23 mouse cellular contexts compared by ENCODE assay signal in genomic region chr9:111015658-111016057, GRCm38 (mm10). TPM values are rescaled to one million over a fixed set of nuclear protein-coding genes. Genes with fewer than 3 reads are reported as not detected.
DNase-seq lines count a peak whose midpoint lies in the region; ATAC-seq and TF ChIP-seq lines count a peak whose summit lies in the region.
"Had no signal": no experiment of that assay in that cellular context is flagged by ENCODE, and none has a peak within 500 bp of the region (broad histone marks: within the 10 kb centered on the region; RNA-seq: fewer than 3 reads in every experiment).

No protein-coding gene starts in this region.

- no peak for ATAC-seq in lung, embryonic 14.5 days (ENCODE audit: insufficient read depth)
- ATAC-seq: activated CD4-positive, CD25-positive, alpha-beta regulatory T cell, adult 4 months; forebrain, embryonic 13.5 days; hindbrain, postnatal 0 days; midbrain, embryonic 16.5 days had no signal

- TF ChIP-seq EP300 in heart, adult 2 months (IDR thresholded peaks at IDR 0.05; ENCODE audit: insufficient read depth, low read depth, low read length) = no peak
- no peak for TF ChIP-seq EP300 in MEL (IDR thresholded peaks at IDR 0.05; ENCODE audit: low read depth in 1 of 2, low read length in 2 of 2)

- intact Hi-C loops in heart, adult 2 months (cut with DNase I) = no loop called here

- H3K27ac ChIP-seq in heart, adult 2 months = no peak overlapping the region
- H3K27ac ChIP-seq in lung, embryonic 14.5 days (ENCODE audit: low read depth) = no peak overlapping the region
- H3K27ac ChIP-seq in MEL (ENCODE audit: control insufficient read depth, low read depth, low read length) = no peak overlapping the region
- H3K27ac ChIP-seq: forebrain, embryonic 13.5 days; heart, embryonic 13.5 days; hindbrain, postnatal 0 days; kidney, embryonic 15.5 days; limb, embryonic 15.5 days; lung, embryonic 15.5 days; stomach, embryonic 15.5 days had no signal

- no peaks in the 10 kb centered on the region for H3K36me3 ChIP-seq in heart, adult 2 months (ENCODE audit: control insufficient read depth, insufficient read depth, low read length)
- no peaks in the 10 kb centered on the region for H3K36me3 ChIP-seq in lung, embryonic 14.5 days (ENCODE audit: insufficient read depth)
- no peaks in the 10 kb centered on the region for H3K36me3 ChIP-seq in MEL (ENCODE audit: control insufficient read depth in 1 of 2, insufficient read depth in 2 of 2, low read length in 2 of 2)
- H3K36me3 ChIP-seq: heart, embryonic 13.5 days; kidney, embryonic 15.5 days; limb, embryonic 15.5 days; lung, embryonic 15.5 days; stomach, embryonic 15.5 days had no signal

- no peaks in the 10 kb centered on the region for H3K27me3 ChIP-seq in heart, adult 2 months (ENCODE audit: control insufficient read depth, insufficient read depth, low read length)
- no peaks in the 10 kb centered on the region for H3K27me3 ChIP-seq in lung, embryonic 14.5 days (ENCODE audit: insufficient read depth, low read length)
- H3K27me3 ChIP-seq in MEL (ENCODE audit: control insufficient read depth in 1 of 2, insufficient read depth in 2 of 2, low read length in 2 of 2) = no peaks in the 10 kb centered on the region
- H3K27me3 ChIP-seq: forebrain, embryonic 13.5 days; heart, embryonic 13.5 days; kidney, embryonic 15.5 days; limb, embryonic 15.5 days; lung, embryonic 15.5 days; stomach, embryonic 15.5 days had no signal

- no peak overlapping the region for H3K4me2 ChIP-seq in lung, embryonic 14.5 days
- H3K4me2 ChIP-seq: forebrain, embryonic 13.5 days; heart, embryonic 13.5 days; kidney, embryonic 15.5 days; limb, embryonic 15.5 days; lung, embryonic 15.5 days; stomach, embryonic 15.5 days had no signal

- peaks cover 7% of the 10 kb centered on the region for H3K4me1 ChIP-seq in heart, adult 2 months (ENCODE audit: control insufficient read depth, insufficient read depth, low read length)
- no peaks in the 10 kb centered on the region for H3K4me1 ChIP-seq in lung, embryonic 14.5 days (ENCODE audit: insufficient read depth)
- H3K4me1 ChIP-seq in MEL (ENCODE audit: control insufficient read depth in 1 of 2, insufficient read depth in 2 of 2, low read length in 2 of 2) = no peaks in the 10 kb centered on the region
- H3K4me1 ChIP-seq: forebrain, embryonic 13.5 days; limb, embryonic 15.5 days; lung, embryonic 15.5 days; stomach, embryonic 15.5 days had no signal

- no peak; the same call in 1 of the 2 replicates for TF ChIP-seq RAD21 in MEL (IDR thresholded peaks at IDR 0.05; ENCODE audit: low read depth, low read length)

- H3K9me3 ChIP-seq in lung, embryonic 14.5 days (ENCODE audit: low read depth, low read length) = no peaks in the 10 kb centered on the region
- no peaks in the 10 kb centered on the region for H3K9me3 ChIP-seq in MEL (replicated peaks; ENCODE audit: insufficient read depth, low read length)
- H3K9me3 ChIP-seq: forebrain, embryonic 13.5 days; heart, embryonic 13.5 days; kidney, embryonic 15.5 days; limb, embryonic 15.5 days; lung, embryonic 15.5 days; megakaryocyte, embryonic 14.5 days; stomach, embryonic 15.5 days had no signal

- no peak for TF ChIP-seq POLR2A in heart, adult 2 months (IDR thresholded peaks at IDR 0.05; ENCODE audit: insufficient read depth, low read depth, low read length)
- no peak for TF ChIP-seq POLR2A in MEL (IDR thresholded peaks at IDR 0.05; ENCODE audit: control insufficient read depth in 1 of 2, insufficient read depth in 1 of 2, low read depth in 1 of 2, low read length in 2 of 2, poor library complexity in 1 of 2)

- no peaks in the 10 kb centered on the region for H3K79me2 ChIP-seq in heart, adult 2 months (replicated peaks; ENCODE audit: control insufficient read depth, insufficient read depth, low read length)
- no peaks in the 10 kb centered on the region for H3K79me2 ChIP-seq in MEL (ENCODE audit: control insufficient read depth, insufficient read depth, low read length, poor library complexity)

- no peak for DNase-seq in heart, adult 2 months
- DNase-seq in heart, adult 18-20 months = no peak
- DNase-seq in lung, embryonic 14.5 days = no peak
- no peak for DNase-seq in lung, postnatal 36 days
- peak; percentile 31 for DNase-seq in MEL (ENCODE audit: low read depth, low spot score)
- peak; percentile 17 for DNase-seq in retina, embryonic 14.5 days (ENCODE audit: low spot score)
- DNase-seq in kidney, postnatal 14 days = no peak
- no peak for DNase-seq in left cerebral cortex, adult 18-20 months (ENCODE audit: low spot score in 2 of 2)
- DNase-seq: adrenal gland, postnatal 36 days; cerebellum, postnatal 10 days; heart, postnatal 36 days; layer of hippocampus, adult 9-11 months had no signal

- peak; percentile 27 for TF ChIP-seq CTCF in heart, adult 2 months (IDR thresholded peaks at IDR 0.05)
- peak; percentile 23; the same call in 1 of the 2 replicates for TF ChIP-seq CTCF in lung, embryonic 14.5 days (IDR thresholded peaks at IDR 0.05; ENCODE audit: low read depth)
- peak; percentile 25 to 39 (median 26); a peak in 5 of 6 replicates for TF ChIP-seq CTCF in MEL (IDR thresholded peaks at IDR 0.05 in 2 of 3, conservative IDR thresholded peaks at IDR 0.05 in 1 of 3; ENCODE audit: control insufficient read depth in 1 of 3, insufficient read depth in 1 of 3, low read depth in 2 of 3, low read length in 3 of 3, poor library complexity in 1 of 3, severe bottlenecking in 1 of 3)

- 86% methylated on average over 4 of the region's 4 CpGs for WGBS in heart, adult 2 months
- WGBS in lung, embryonic 14.5 days = 80% methylated on average over 4 of the region's 4 CpGs

- H3K4me3 ChIP-seq in heart, adult 2 months = no peak overlapping the region
- H3K4me3 ChIP-seq in lung, embryonic 14.5 days (ENCODE audit: low read depth, low read length) = no peak overlapping the region
- no peak overlapping the region for H3K4me3 ChIP-seq in MEL (ENCODE audit: control insufficient read depth in 1 of 2, insufficient read depth in 1 of 2, low read depth in 2 of 2, low read length in 2 of 2)
- H3K4me3 ChIP-seq: forebrain, embryonic 13.5 days; heart, embryonic 13.5 days; kidney, embryonic 15.5 days; limb, embryonic 15.5 days; lung, embryonic 15.5 days; stomach, embryonic 15.5 days had no signal

- H3K9ac ChIP-seq in heart, adult 2 months (ENCODE audit: low read depth, low read length) = no peak overlapping the region
- H3K9ac ChIP-seq in lung, embryonic 14.5 days = no peak overlapping the region
- no peak overlapping the region for H3K9ac ChIP-seq in MEL (ENCODE audit: control insufficient read depth, low read depth, low read length, poor library complexity, severe bottlenecking)
- H3K9ac ChIP-seq: forebrain, embryonic 13.5 days; heart, embryonic 13.5 days; kidney, embryonic 15.5 days; limb, embryonic 15.5 days; lung, embryonic 15.5 days; stomach, embryonic 15.5 days had no signal

TF ChIP-seq in MEL, 35 proteins besides CTCF, POLR2A, EP300 and RAD21:
- TF ChIP-seq MYB (IDR thresholded peaks at IDR 0.05; ENCODE audit: low read depth, low read length) = no peak
- no peak for TF ChIP-seq BHLHE40 (IDR thresholded peaks at IDR 0.05; ENCODE audit: borderline replicate concordance, low read depth, low read length)
- TF ChIP-seq RCOR1 (IDR thresholded peaks at IDR 0.05; ENCODE audit: low read depth, low read length) = no peak
- no peak for TF ChIP-seq MAX (IDR thresholded peaks at IDR 0.05; ENCODE audit: low read length)
- TF ChIP-seq ELF1 (IDR thresholded peaks at IDR 0.05; ENCODE audit: low read depth, low read length) = peak; percentile 25; the same call in 1 of the 2 replicates

RNA-seq across cellular contexts. Expression of gene Ltf, which starts 3.4 kb away (rescaled TPM):
- total RNA-seq in heart, adult 2 months (2021) = not detected
- 0.32 and 20.1 TPM in 2 replicates for polyA plus RNA-seq in heart, adult 2 months (2012; rRNA removed)
- 1 to 10 TPM in 1 of 2 experiments, under 1 TPM in 1; 0.10 to 9.8 TPM for total RNA-seq in heart, adult 18-20 months (2021)
- polyA plus RNA-seq in lung, embryonic 14.5 days (2014; fragmentation: Nextera tagmentation; extraction: Ambion mirVana) = 0.17 and 2.5 TPM in 2 replicates
- total RNA-seq in MEL (2012; rRNA removed) = not detected in 2 replicates
- polyA plus RNA-seq in MEL (2012; ENCODE audit: insufficient read depth in 1 of 2, insufficient read length in 2 of 2, low read depth in 1 of 2, low replicate concordance in 2 of 2, missing spikeins in 1 of 2) = under 1 TPM in 1 of 2 experiments, not detected in 1; 0.11 TPM
- total RNA-seq in left cerebral cortex, adult 18-20 months (2021) = under 1 TPM in 1 of 2 experiments, not detected in 1; 0.72 TPM
- total RNA-seq: left cerebral cortex, postnatal 25 days had no signal
- polyA plus RNA-seq: activated CD4-positive, CD25-positive, alpha-beta regulatory T cell, adult 4 months; forebrain, embryonic 13.5 days had no signal

RNA-seq across cellular contexts. Expression of gene Rtp3, which starts 25.3 kb away (rescaled TPM):
- 1 to 10 TPM; 3.5 to 3.8 TPM for total RNA-seq in heart, adult 2 months (2021)
- 7.9 and 12.4 TPM in 2 replicates for polyA plus RNA-seq in heart, adult 2 months (2012; rRNA removed)
- 1 to 10 TPM; 2.9 to 3.8 TPM for total RNA-seq in heart, adult 18-20 months (2021)
- 0.15 and 0.41 TPM in 2 replicates for polyA plus RNA-seq in lung, embryonic 14.5 days (2014; fragmentation: Nextera tagmentation; extraction: Ambion mirVana)
- total RNA-seq in MEL (2012; rRNA removed) = not detected in 2 replicates
- not detected for polyA plus RNA-seq in MEL (2012; ENCODE audit: insufficient read depth in 1 of 2, insufficient read length in 2 of 2, low read depth in 1 of 2, low replicate concordance in 2 of 2, missing spikeins in 1 of 2)
- under 1 TPM; 0.37 to 0.79 TPM for total RNA-seq in left cerebral cortex, adult 18-20 months (2021)
- polyA plus RNA-seq: activated CD4-positive, CD25-positive, alpha-beta regulatory T cell, adult 4 months; forebrain, embryonic 13.5 days; hindbrain, postnatal 0 days; limb, embryonic 15.5 days had no signal

RNA-seq across cellular contexts. Expression of gene Ccrl2, which starts 41.7 kb away (rescaled TPM):
- total RNA-seq in heart, adult 2 months (2021) = 10 to 100 TPM in 1 of 2 experiments, 1 to 10 TPM in 1; 7.5 to 16.3 TPM
- polyA plus RNA-seq in heart, adult 2 months (2012; rRNA removed) = 16.0 and 20.1 TPM in 2 replicates
- total RNA-seq in heart, adult 18-20 months (2021) = 1 to 10 TPM; 6.3 to 9.1 TPM
- 2.1 and 2.9 TPM in 2 replicates for polyA plus RNA-seq in lung, embryonic 14.5 days (2014; fragmentation: Nextera tagmentation; extraction: Ambion mirVana)
- 0.19 and 0.23 TPM in 2 replicates for total RNA-seq in MEL (2012; rRNA removed)
- under 1 TPM in 1 of 2 experiments, not detected in 1; 0.75 TPM for polyA plus RNA-seq in MEL (2012; ENCODE audit: insufficient read depth in 1 of 2, insufficient read length in 2 of 2, low read depth in 1 of 2, low replicate concordance in 2 of 2, missing spikeins in 1 of 2)
- total RNA-seq in left cerebral cortex, adult 18-20 months (2021) = 1 to 10 TPM in 1 of 2 experiments, under 1 TPM in 1; 0.82 to 1.2 TPM

Comparison
In these comparisons a context has a peak if more than half of its experiments do, and no peak if none do; other contexts are left out.
1. DNase-seq: peak in MEL (single experiment) and retina, embryonic 14.5 days (single experiment); none in heart, adult 2 months (0 of 2), heart, adult 18-20 months (0 of 2), lung, embryonic 14.5 days (single experiment), lung, postnatal 36 days (single experiment), kidney, postnatal 14 days (single experiment) and left cerebral cortex, adult 18-20 months (0 of 2).
2. Peak in every context shown above with its lines, with median percentiles within 50 percentile points of each other: CTCF ChIP-seq.